Mouse (Mus musculus) ES-CJ7 (cell line): ENCODE results near the gene Olfr469.
"Not testable (repeated sequence)": the region's sequence is repeated elsewhere in the genome, so short reads cannot be mapped to it uniquely, and the experiment has no call there.

ENCODE experiments used
- DNase-seq: peaks from one replicate; pipeline ENCODE4 v3.0.0; 2011; ENCODE audit warnings: low read depth, low spot score

Olfr469 gene

GRCm38 (mm10) chr7:107825441-107825840 is at the start of gene Olfr469:
Olfr469 (minus strand) TSS chr7:107825541.
- DNase-seq: not testable (repeated sequence)

GRCm38 (mm10) chr7:107847390-107847789 is 22.0 kb upstream of the Olfr469 start, which contains the start of gene Olfr470:
Olfr470 (minus strand) TSS chr7:107847490.
- DNase-seq: not testable (repeated sequence)

- DNase-seq: peak; percentile 51
These were observed 16.4 kb upstream of the Olfr469 start for GRCm38 (mm10) chr7:107841719-107842118.

GRCm38 (mm10) chr7:107823867-107824266 is 1.5 kb downstream of the Olfr469 start:
- not testable (repeated sequence) for DNase-seq

GRCm38 (mm10) chr7:107819442-107819841 is 5.9 kb downstream of the Olfr469 start:
- DNase-seq: peak; percentile 30

- no peak for DNase-seq
These were observed 13.4 kb downstream of the Olfr469 start, which contains the start of gene Olfr467 for GRCm38 (mm10) chr7:107811963-107812362. Olfr467 (plus strand) TSS chr7:107812263.

- no peak for DNase-seq
These were observed 23.2 kb downstream of the Olfr469 start for GRCm38 (mm10) chr7:107802138-107802537.

- no peak for DNase-seq
These were observed 24.2 kb downstream of the Olfr469 start, which contains the start of gene Ovch2 for GRCm38 (mm10) chr7:107801108-107801507. Ovch2 (minus strand) TSS chr7:107801208.

- no peak for DNase-seq
These were observed 28.8 kb downstream of the Olfr469 start for GRCm38 (mm10) chr7:107796500-107796899.

- peak; percentile 43 for DNase-seq
These were observed 37.2 kb downstream of the Olfr469 start for GRCm38 (mm10) chr7:107787977-107788620.

- DNase-seq: peak; percentile 48
These were observed 45.7 kb downstream of the Olfr469 start for GRCm38 (mm10) chr7:107779611-107780010.

GRCm38 (mm10) chr7:107778216-107778615 is 47.1 kb downstream of the Olfr469 start:
- no peak for DNase-seq

GRCm38 (mm10) chr7:107770812-107771211 is 54.5 kb downstream of the Olfr469 start:
- DNase-seq: peak; percentile 45
